Mouse (Mus musculus): ENCODE results near the gene D6Ertd527e. TPM values are rescaled to one million over a fixed set of nuclear protein-coding genes. Genes with fewer than 3 reads are reported as not detected.
A peak's percentile ranks its signal among the peaks of the same experiment; 100 is the strongest.

Gene D6Ertd527e
- polyA plus RNA-seq, 1 experiment from 2014 or later: 0.23 TPM

DNA sequence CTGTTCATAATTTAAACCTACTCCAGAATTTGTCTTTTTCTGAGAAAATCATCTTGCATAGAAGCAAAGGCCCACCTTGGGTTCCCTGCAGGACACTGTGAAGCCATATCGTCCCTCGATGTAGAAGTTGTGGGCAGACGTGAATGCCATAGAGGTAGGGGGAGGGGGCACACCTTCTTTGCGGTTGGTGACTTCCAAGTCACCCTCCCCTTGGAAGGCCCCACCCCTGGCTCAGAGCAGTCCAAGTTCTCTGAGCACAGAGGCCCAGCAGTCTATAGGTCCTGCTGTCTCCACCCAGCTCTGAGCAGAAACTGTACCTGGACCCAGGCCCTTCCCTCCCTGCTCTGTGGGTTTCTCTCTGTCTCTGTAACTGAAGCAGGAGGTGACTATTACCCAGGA is 2.6 kb upstream of the D6Ertd527e start:
- H3K9ac ChIP-seq (ENCODE audit: low read depth, low read length): no peak overlapping the region
- no peaks in the 10 kb centered on the region for H3K9me3 ChIP-seq (ENCODE audit: control insufficient read depth, low read length)
- no peak overlapping the region for H3K4me2 ChIP-seq (ENCODE audit: low read depth, low read length)
- peak; percentile 51; the same call in 1 of the 2 replicates for ATAC-seq
- peaks cover 23% of the 10 kb centered on the region for H3K4me1 ChIP-seq (ENCODE audit: control insufficient read depth, insufficient read depth, low read length)
- H3K36me3 ChIP-seq (ENCODE audit: control insufficient read depth, insufficient read depth, low read length): no peaks in the 10 kb centered on the region
- no peak overlapping the region for H3K4me3 ChIP-seq (ENCODE audit: low read length)
- no peaks in the 10 kb centered on the region for H3K27me3 ChIP-seq (replicated peaks; ENCODE audit: control insufficient read depth, insufficient read depth, low read length)
- peak overlapping the region; percentile 13; the same call in 1 of the 2 replicates for H3K27ac ChIP-seq (ENCODE audit: low read length)
- 28% methylated on average over 4 of the region's 4 CpGs for WGBS

DNA sequence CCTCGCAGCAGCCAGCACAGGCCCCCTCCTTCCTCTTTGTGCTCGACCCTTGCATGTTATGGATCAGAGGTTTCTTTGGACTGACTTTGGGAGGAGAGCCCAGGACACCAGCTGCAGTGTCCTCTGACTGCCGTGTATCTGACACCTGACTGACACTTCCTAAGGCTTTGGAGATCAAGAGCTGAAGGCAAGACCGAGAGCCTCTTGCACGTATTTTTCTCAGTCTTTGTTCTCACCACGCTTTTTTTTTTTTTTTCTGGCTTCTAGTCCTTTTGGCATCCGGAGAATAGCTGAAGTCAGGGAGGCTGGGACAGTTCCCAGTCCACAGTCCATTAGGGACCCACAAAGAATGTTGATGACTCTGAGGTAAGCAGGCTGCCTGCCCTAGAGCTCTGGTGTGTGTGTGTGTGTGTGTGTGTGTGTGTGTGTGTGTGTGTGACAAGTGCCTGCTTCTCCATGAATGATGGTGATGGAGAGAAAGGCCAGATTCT is 2.1 kb upstream of the D6Ertd527e start:
- Histone ChIP-seq H3K4me2 (ENCODE audit: low read depth, low read length) (no peak overlapping the region), H3K9ac (ENCODE audit: low read depth, low read length) (no peak overlapping the region), H3K9me3 (ENCODE audit: control insufficient read depth, low read length) (no peaks in the 10 kb centered on the region), H3K36me3 (ENCODE audit: control insufficient read depth, insufficient read depth, low read length) (no peaks in the 10 kb centered on the region), H3K4me1 (ENCODE audit: control insufficient read depth, insufficient read depth, low read length) (peaks cover 23% of the 10 kb centered on the region), H3K27me3 (replicated peaks; ENCODE audit: control insufficient read depth, insufficient read depth, low read length) (no peaks in the 10 kb centered on the region), H3K4me3 (ENCODE audit: low read length) (no peak overlapping the region), H3K27ac (ENCODE audit: low read length) (peak overlapping the region; percentile 13; the same call in 1 of the 2 replicates)
- 37% methylated on average over 7 of the region's 7 CpGs for WGBS
- 0 out of 2 replicates have a peak, but pooled peaks have one; percentile 2 for ATAC-seq

GRCm38 (mm10) chr6:87103314-87103713 is 1.2 kb upstream of the D6Ertd527e start:
- 89% methylated on average over 1 of the region's 1 CpGs for WGBS
- H3K4me2 ChIP-seq (ENCODE audit: low read depth, low read length): no peak overlapping the region
- no peaks in the 10 kb centered on the region for H3K9me3 ChIP-seq (ENCODE audit: control insufficient read depth, low read length)
- H3K4me3 ChIP-seq (ENCODE audit: low read length): no peak overlapping the region
- H3K4me1 ChIP-seq (ENCODE audit: control insufficient read depth, insufficient read depth, low read length): peaks cover 23% of the 10 kb centered on the region
- no peak overlapping the region for H3K27ac ChIP-seq (ENCODE audit: low read length)
- no peaks in the 10 kb centered on the region for H3K27me3 ChIP-seq (replicated peaks; ENCODE audit: control insufficient read depth, insufficient read depth, low read length)
- H3K9ac ChIP-seq (ENCODE audit: low read depth, low read length): no peak overlapping the region
- H3K36me3 ChIP-seq (ENCODE audit: control insufficient read depth, insufficient read depth, low read length): no peaks in the 10 kb centered on the region
- ATAC-seq: no peak

DNA sequence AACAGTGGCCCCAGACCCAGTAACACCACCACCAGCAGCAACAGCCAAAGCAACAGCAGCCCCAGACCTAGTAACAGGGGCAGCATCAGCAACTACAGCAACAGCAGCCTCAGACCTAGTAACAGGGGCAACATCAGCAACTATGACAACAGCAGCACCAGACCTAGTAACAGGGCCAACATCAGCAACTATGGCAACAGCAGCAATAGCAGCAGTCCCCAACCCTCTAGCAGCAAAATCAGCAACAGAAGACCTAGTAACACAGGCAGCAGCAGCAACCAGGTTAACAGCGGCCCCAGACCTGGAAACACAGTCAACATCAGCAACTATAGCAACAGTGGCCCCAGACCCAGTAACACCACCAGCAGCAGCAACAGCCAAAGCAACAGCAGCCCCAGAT is 6.9 kb downstream of the D6Ertd527e start:
- 85% methylated on average over 1 of the region's 1 CpGs for WGBS
- H3K4me3 ChIP-seq (ENCODE audit: low read length): no peak overlapping the region
- H3K36me3 ChIP-seq (ENCODE audit: control insufficient read depth, insufficient read depth, low read length): no peaks in the 10 kb centered on the region
- H3K27me3 ChIP-seq (replicated peaks; ENCODE audit: control insufficient read depth, insufficient read depth, low read length): no peaks in the 10 kb centered on the region
- no peak overlapping the region for H3K9ac ChIP-seq (ENCODE audit: low read depth, low read length)
- H3K27ac ChIP-seq (ENCODE audit: low read length): no peak overlapping the region
- ATAC-seq: no peak
- no peaks in the 10 kb centered on the region for H3K9me3 ChIP-seq (ENCODE audit: control insufficient read depth, low read length)
- H3K4me2 ChIP-seq (ENCODE audit: low read depth, low read length): no peak overlapping the region
- H3K4me1 ChIP-seq (ENCODE audit: control insufficient read depth, insufficient read depth, low read length): no peaks in the 10 kb centered on the region

- Histone ChIP-seq H3K27me3 (replicated peaks; ENCODE audit: control insufficient read depth, insufficient read depth, low read length) (no peaks in the 10 kb centered on the region), H3K27ac (ENCODE audit: low read length) (0 out of 2 replicates have a peak overlapping the region, but pooled peaks have one; percentile 3), H3K4me1 (ENCODE audit: control insufficient read depth, insufficient read depth, low read length) (no peaks in the 10 kb centered on the region), H3K4me2 (ENCODE audit: low read depth, low read length) (no peak overlapping the region), H3K4me3 (ENCODE audit: low read length) (no peak overlapping the region), H3K9ac (ENCODE audit: low read depth, low read length) (no peak overlapping the region), H3K9me3 (ENCODE audit: control insufficient read depth, low read length) (no peaks in the 10 kb centered on the region), H3K36me3 (ENCODE audit: control insufficient read depth, insufficient read depth, low read length) (no peaks in the 10 kb centered on the region)
- ATAC-seq: no peak
- 61% methylated on average over 6 of the region's 6 CpGs for WGBS
These were observed 7.6 kb downstream of the D6Ertd527e start for GRCm38 (mm10) chr6:87112125-87112524.

DNA sequence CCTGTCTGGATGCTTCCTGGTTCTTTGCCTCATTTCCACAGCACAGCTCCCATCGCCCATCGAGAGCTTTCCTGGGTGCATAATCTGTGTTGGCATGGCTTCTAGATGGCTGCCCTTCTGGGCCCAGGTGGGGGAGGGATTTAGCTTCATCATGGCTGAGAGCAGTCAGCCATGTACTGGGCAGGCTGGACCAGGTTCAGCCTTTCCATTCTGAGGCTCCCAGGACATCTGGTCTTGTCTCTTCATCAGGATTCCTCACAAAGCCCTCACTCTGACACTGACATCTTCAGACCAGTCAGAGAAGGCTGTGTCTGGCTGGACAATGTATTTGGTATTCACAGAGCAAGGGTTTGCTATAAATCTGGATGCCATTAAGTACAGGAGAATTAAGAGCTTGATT is 11.4 kb downstream of the D6Ertd527e start:
- H3K9me3 ChIP-seq (ENCODE audit: control insufficient read depth, low read length): no peaks in the 10 kb centered on the region
- H3K4me3 ChIP-seq (ENCODE audit: low read length): no peak overlapping the region
- no peaks in the 10 kb centered on the region for H3K36me3 ChIP-seq (ENCODE audit: control insufficient read depth, insufficient read depth, low read length)
- H3K27me3 ChIP-seq (replicated peaks; ENCODE audit: control insufficient read depth, insufficient read depth, low read length): no peaks in the 10 kb centered on the region
- H3K27ac ChIP-seq (ENCODE audit: low read length): no peak overlapping the region
- 0 out of 2 replicates have a peak, but pooled peaks cover 2% of the 10 kb centered on the region for H3K4me1 ChIP-seq (ENCODE audit: control insufficient read depth, insufficient read depth, low read length)
- no peak overlapping the region for H3K9ac ChIP-seq (ENCODE audit: low read depth, low read length)
- 75% methylated on average over 2 of the region's 2 CpGs for WGBS
- ATAC-seq: no peak
- no peak overlapping the region for H3K4me2 ChIP-seq (ENCODE audit: low read depth, low read length)

- Histone ChIP-seq H3K4me3 (ENCODE audit: low read length) (no peak overlapping the region), H3K4me2 (ENCODE audit: low read depth, low read length) (no peak overlapping the region), H3K4me1 (ENCODE audit: control insufficient read depth, insufficient read depth, low read length) (0 out of 2 replicates have a peak, but pooled peaks cover 2% of the 10 kb centered on the region), H3K27me3 (replicated peaks; ENCODE audit: control insufficient read depth, insufficient read depth, low read length) (no peaks in the 10 kb centered on the region), H3K9ac (ENCODE audit: low read depth, low read length) (no peak overlapping the region), H3K36me3 (ENCODE audit: control insufficient read depth, insufficient read depth, low read length) (no peaks in the 10 kb centered on the region), H3K27ac (ENCODE audit: low read length) (no peak overlapping the region), H3K9me3 (ENCODE audit: control insufficient read depth, low read length) (no peaks in the 10 kb centered on the region)
- no peak for ATAC-seq
- 86% methylated on average over 7 of the region's 7 CpGs for WGBS
These were observed 12.1 kb downstream of the D6Ertd527e start for GRCm38 (mm10) chr6:87116596-87116995.

GRCm38 (mm10) chr6:87119066-87119837 is 14.7 kb downstream of the D6Ertd527e start:
- 0 out of 2 replicates have a peak, but pooled peaks cover 2% of the 10 kb centered on the region for H3K4me1 ChIP-seq (ENCODE audit: control insufficient read depth, insufficient read depth, low read length)
- H3K9me3 ChIP-seq (ENCODE audit: control insufficient read depth, low read length): no peaks in the 10 kb centered on the region
- no peaks in the 10 kb centered on the region for H3K27me3 ChIP-seq (replicated peaks; ENCODE audit: control insufficient read depth, insufficient read depth, low read length)
- ATAC-seq: peak; percentile 96
- H3K4me3 ChIP-seq (ENCODE audit: low read length): no peak overlapping the region
- 0 out of 2 replicates have a peak overlapping the region, but pooled peaks have one; percentile 28 for H3K9ac ChIP-seq (ENCODE audit: low read depth, low read length)
- H3K4me2 ChIP-seq (ENCODE audit: low read depth, low read length): peak overlapping the region; percentile 26
- no peaks in the 10 kb centered on the region for H3K36me3 ChIP-seq (ENCODE audit: control insufficient read depth, insufficient read depth, low read length)
- H3K27ac ChIP-seq (ENCODE audit: low read length): peak overlapping the region; percentile 65
- 72% methylated on average over 20 of the region's 20 CpGs for WGBS

DNA sequence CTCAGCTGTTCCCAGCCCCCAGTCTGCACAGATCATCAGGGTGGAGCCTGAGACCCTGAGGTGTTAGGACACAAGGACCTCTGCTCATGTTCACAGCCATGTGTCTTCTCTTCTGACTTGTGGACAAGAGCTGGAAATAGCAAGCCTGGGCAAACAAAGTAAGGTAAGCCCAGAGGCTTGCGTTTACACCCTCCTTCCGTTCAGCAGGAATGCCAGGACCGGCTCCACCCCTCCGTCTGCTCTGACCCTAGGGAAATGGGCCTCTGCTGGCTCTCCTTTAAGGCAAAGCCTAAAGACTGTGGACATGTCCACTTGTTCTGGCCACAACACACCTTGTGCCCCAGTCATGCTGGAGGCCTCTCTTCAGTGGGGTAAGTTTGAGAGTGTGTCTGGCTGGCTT is 15.4 kb downstream of the D6Ertd527e start:
- no peaks in the 10 kb centered on the region for H3K27me3 ChIP-seq (replicated peaks; ENCODE audit: control insufficient read depth, insufficient read depth, low read length)
- WGBS: 38% methylated on average over 4 of the region's 4 CpGs
- no peaks in the 10 kb centered on the region for H3K9me3 ChIP-seq (ENCODE audit: control insufficient read depth, low read length)
- peak overlapping the region; percentile 65 for H3K27ac ChIP-seq (ENCODE audit: low read length)
- 0 out of 2 replicates have a peak overlapping the region, but pooled peaks have one; percentile 28 for H3K9ac ChIP-seq (ENCODE audit: low read depth, low read length)
- 0 out of 2 replicates have a peak, but pooled peaks cover 2% of the 10 kb centered on the region for H3K4me1 ChIP-seq (ENCODE audit: control insufficient read depth, insufficient read depth, low read length)
- H3K36me3 ChIP-seq (ENCODE audit: control insufficient read depth, insufficient read depth, low read length): no peaks in the 10 kb centered on the region
- ATAC-seq: peak; percentile 62
- no peak overlapping the region for H3K4me3 ChIP-seq (ENCODE audit: low read length)
- peak overlapping the region; percentile 26 for H3K4me2 ChIP-seq (ENCODE audit: low read depth, low read length)
